Mouse (Mus musculus) liver, embryonic 15.5 days (tissue): ENCODE measurements around the gene Cox8a. TPM values are rescaled to one million over a fixed set of nuclear protein-coding genes. Genes with fewer than 3 reads are reported as not detected.
A peak's percentile ranks its signal among the peaks of the same experiment; 100 is the strongest.

Source experiments
- ATAC-seq: fragments of 200-750 bp; cut with Nextera tagmentation; 2 replicates; pipeline ENCODE4 v1.8.0; 2017; ENCODE audit warnings: moderate number of reproducible peaks, mild to moderate bottlenecking, moderate library complexity; ENCODE audit not compliant: insufficient read depth
- H3K27ac ChIP-seq: fragments of 300-500 bp; sonication (generic); replicated peaks from 2 replicates; pipeline ENCODE4 v1.5.1; 2015; ENCODE audit warnings: mild to moderate bottlenecking, inconsistent platforms
- H3K27me3 ChIP-seq: fragments of 300-500 bp; sonication (generic); 2 replicates; pipeline ENCODE4 v1.6.1; 2015; ENCODE audit warnings: mild to moderate bottlenecking, inconsistent platforms
- H3K36me3 ChIP-seq: fragments of 300-500 bp; sonication (generic); replicated peaks from 2 replicates; pipeline ENCODE4 v1.6.1; 2015; ENCODE audit warnings: moderate library complexity, mild to moderate bottlenecking, inconsistent platforms
- H3K4me1 ChIP-seq: fragments of 300-500 bp; sonication (generic); replicated peaks from 2 replicates; pipeline ENCODE4 v1.6.1; 2015; ENCODE audit warnings: inconsistent platforms
- H3K4me2 ChIP-seq: fragments of 300-500 bp; sonication (generic); 2 replicates; pipeline ENCODE4 v1.6.1; 2015; ENCODE audit warnings: moderate library complexity, mild to moderate bottlenecking, inconsistent platforms
- H3K4me3 ChIP-seq: fragments of 300-500 bp; sonication (generic); replicated peaks from 2 replicates; pipeline ENCODE4 v1.5.1; 2015; ENCODE audit warnings: mild to moderate bottlenecking, inconsistent platforms
- H3K9ac ChIP-seq: fragments of 300-500 bp; sonication (generic); 2 replicates; pipeline ENCODE4 v1.6.1; 2015; ENCODE audit warnings: moderate library complexity, mild to moderate bottlenecking, inconsistent platforms
- H3K9me3 ChIP-seq: fragments of 300-500 bp; sonication (generic); replicated peaks from 2 replicates; pipeline ENCODE4 v1.6.1; 2016; ENCODE audit warnings: inconsistent platforms
- WGBS: fragments of 180-500 bp; shearing (Covaris S2); methylation state at CpG from one replicate; pipeline ENCODE4 v1.1.7; 2015; ENCODE audit warnings: mixed read lengths; ENCODE audit not compliant: insufficient replicate concordance; 5-methylcytosine and 5-hydroxymethylcytosine counted together
- polyA plus RNA-seq: library from polyadenylated mRNA; unstranded; fragments of >200 nt; fragmentation: Nextera tagmentation; extraction: Ambion mirVana; gene quantifications from 2 replicates; pipeline ENCODE4 v1.2.1, GENCODE M21; 2015

Gene Cox8a
- 485 and 535 TPM in 2 replicates for polyA plus RNA-seq

- no peaks in the 10 kb centered on the region for H3K9me3 ChIP-seq
- H3K27ac ChIP-seq = peak within 1 kb of the TSS; percentile 86
- H3K36me3 ChIP-seq = peaks cover 38% of the 10 kb centered on the region
- peak within 1 kb of the TSS; percentile 94 for H3K9ac ChIP-seq
- H3K4me2 ChIP-seq = peak within 1 kb of the TSS; percentile 78
- under 1% methylated on average over 50 of the region's 50 CpGs for WGBS
- ATAC-seq = peak; percentile 95
- H3K4me3 ChIP-seq = peak within 1 kb of the TSS; percentile 89
- H3K4me1 ChIP-seq = peaks cover 41% of the 10 kb centered on the region
- no peaks in the 10 kb centered on the region for H3K27me3 ChIP-seq
Observed at GRCm38 (mm10) chr19:7217162-7217925, at the start of gene Cox8a. Cox8a (minus strand) TSS chr19:7217616.

DNA sequence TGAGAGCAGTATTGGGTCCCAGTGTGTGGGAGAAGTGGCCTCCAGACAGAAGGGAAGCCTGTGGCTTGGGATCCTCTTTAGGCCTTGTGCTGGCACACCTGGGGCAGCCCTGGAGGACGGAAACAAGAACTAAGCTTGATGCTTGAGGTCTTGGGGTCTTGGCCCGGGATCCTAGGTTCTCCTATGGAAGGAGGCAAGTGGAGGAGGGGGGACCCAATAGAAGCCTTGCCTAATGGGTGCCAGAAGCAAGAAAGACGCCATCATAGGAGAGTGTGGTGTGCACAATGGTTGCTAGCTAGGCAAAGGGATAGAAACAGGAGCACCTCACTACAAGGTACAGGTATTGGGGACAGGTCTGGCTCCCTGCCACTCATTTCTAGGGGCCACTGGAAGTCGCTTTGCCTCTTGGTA lies 49.0 kb upstream of the Cox8a start:
- WGBS = 41% methylated on average over 4 of the region's 4 CpGs
- H3K9me3 ChIP-seq = no peaks in the 10 kb centered on the region
- H3K4me3 ChIP-seq = no peak overlapping the region
- H3K4me1 ChIP-seq = peaks cover 43% of the 10 kb centered on the region
- no peak overlapping the region for H3K9ac ChIP-seq
- no peaks in the 10 kb centered on the region for H3K36me3 ChIP-seq
- ATAC-seq = no peak
- peaks cover 61% of the 10 kb centered on the region for H3K27me3 ChIP-seq
- no peak overlapping the region for H3K27ac ChIP-seq
- H3K4me2 ChIP-seq = no peak overlapping the region

GRCm38 (mm10) chr19:7265478-7266191 lies 48.2 kb upstream of the Cox8a start:
- ATAC-seq = no peak
- Histone ChIP-seq H3K4me2 (no peak overlapping the region), H3K4me3 (no peak overlapping the region), H3K27me3 (peaks cover 61% of the 10 kb centered on the region), H3K36me3 (no peaks in the 10 kb centered on the region), H3K9ac (no peak overlapping the region), H3K9me3 (no peaks in the 10 kb centered on the region), H3K27ac (no peak overlapping the region), H3K4me1 (peaks cover 43% of the 10 kb centered on the region)
- 36% methylated on average over 14 of the region's 14 CpGs for WGBS

DNA sequence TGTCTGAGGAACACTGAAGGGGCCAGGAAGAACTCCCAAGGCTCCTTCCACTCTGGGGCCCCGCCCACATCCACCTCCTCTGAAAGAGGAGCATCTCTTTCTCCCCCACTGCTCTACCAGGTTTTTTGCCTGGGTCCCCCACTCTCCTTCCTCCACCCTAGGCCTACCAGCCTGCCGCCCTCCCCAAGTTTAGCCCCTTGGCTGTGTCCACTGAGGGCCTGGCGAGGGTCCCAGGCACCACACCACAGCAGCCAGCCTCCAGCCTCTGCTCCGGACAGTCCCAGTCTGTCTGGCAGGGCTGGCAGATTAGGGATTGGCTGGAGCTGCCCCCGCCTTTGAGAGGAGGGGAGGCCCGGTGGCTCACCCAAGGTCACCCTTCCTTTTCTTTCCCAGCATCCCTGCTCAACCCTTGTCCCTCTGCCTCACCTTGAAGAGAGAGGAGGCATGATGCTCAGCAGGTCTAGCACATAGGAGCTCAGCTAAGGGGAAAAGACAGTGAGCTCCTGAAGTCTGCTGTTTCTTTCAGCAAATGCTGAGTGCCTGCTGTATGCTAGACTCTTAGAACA lies 47.4 kb upstream of the Cox8a start:
- H3K27ac ChIP-seq = no peak overlapping the region
- no peak overlapping the region for H3K4me2 ChIP-seq
- H3K4me1 ChIP-seq = peaks cover 43% of the 10 kb centered on the region
- WGBS = 49% methylated on average over 6 of the region's 6 CpGs
- H3K9ac ChIP-seq = no peak overlapping the region
- ATAC-seq = no peak
- no peaks in the 10 kb centered on the region for H3K36me3 ChIP-seq
- no peaks in the 10 kb centered on the region for H3K9me3 ChIP-seq
- peaks cover 60% of the 10 kb centered on the region for H3K27me3 ChIP-seq
- H3K4me3 ChIP-seq = no peak overlapping the region

- Histone ChIP-seq H3K27ac (no peak overlapping the region), H3K9ac (no peak overlapping the region), H3K9me3 (no peaks in the 10 kb centered on the region), H3K4me1 (peaks cover 40% of the 10 kb centered on the region), H3K27me3 (peaks cover 54% of the 10 kb centered on the region), H3K36me3 (no peaks in the 10 kb centered on the region), H3K4me2 (no peak overlapping the region), H3K4me3 (no peak overlapping the region)
- WGBS = 22% methylated on average over 9 of the region's 9 CpGs
- ATAC-seq = no peak
Observed at GRCm38 (mm10) chr19:7264088-7264765, 46.8 kb upstream of the Cox8a start.

DNA sequence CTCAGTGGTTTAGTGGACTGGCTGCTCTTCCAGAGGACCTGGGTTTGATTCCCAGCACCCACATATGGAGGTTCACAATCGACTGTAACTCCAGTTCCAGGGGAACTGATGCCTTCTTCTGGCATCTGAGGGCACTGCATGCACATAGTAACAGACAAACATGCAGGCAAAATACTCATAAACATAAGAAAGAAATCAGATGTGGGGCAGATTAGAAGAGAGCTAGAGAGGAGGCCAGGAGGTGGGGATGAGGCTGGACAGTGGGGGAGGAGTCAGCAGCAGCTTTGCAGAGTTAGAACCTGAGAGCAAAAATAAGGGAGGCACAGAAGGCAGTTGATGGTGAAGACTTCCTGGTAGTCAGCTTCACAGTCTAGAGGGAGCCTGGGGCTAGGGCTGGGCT lies 45.2 kb upstream of the Cox8a start:
- no peak overlapping the region for H3K4me2 ChIP-seq
- no peaks in the 10 kb centered on the region for H3K36me3 ChIP-seq
- 73% methylated on average over 1 of the region's 1 CpGs for WGBS
- H3K27me3 ChIP-seq = peaks cover 37% of the 10 kb centered on the region
- peaks cover 23% of the 10 kb centered on the region for H3K4me1 ChIP-seq
- no peak overlapping the region for H3K27ac ChIP-seq
- no peaks in the 10 kb centered on the region for H3K9me3 ChIP-seq
- H3K4me3 ChIP-seq = no peak overlapping the region
- no peak for ATAC-seq
- H3K9ac ChIP-seq = no peak overlapping the region

DNA sequence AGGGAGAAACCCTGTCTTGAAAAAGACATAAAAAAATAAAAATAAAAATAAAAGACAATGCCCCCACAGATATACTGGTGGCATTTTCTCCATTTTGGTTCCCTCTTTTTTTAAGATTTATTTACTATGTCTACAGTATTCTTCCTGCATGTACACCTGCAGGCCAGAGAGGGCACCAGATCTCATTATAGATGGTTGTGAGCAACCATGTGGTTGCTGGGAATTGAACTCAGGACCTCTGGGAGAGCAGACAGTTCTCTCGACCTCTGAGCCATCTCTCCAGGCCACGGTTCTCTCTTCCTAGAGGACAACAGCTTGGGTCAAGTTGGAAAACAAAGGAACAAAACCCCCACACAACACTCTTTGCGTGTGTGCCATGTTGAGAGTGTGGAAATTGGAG lies 44.5 kb upstream of the Cox8a start:
- H3K9me3 ChIP-seq = no peaks in the 10 kb centered on the region
- ATAC-seq = no peak
- no peak overlapping the region for H3K9ac ChIP-seq
- 78% methylated on average over 3 of the region's 3 CpGs for WGBS
- H3K4me2 ChIP-seq = no peak overlapping the region
- no peaks in the 10 kb centered on the region for H3K36me3 ChIP-seq
- peaks cover 31% of the 10 kb centered on the region for H3K27me3 ChIP-seq
- no peak overlapping the region for H3K4me3 ChIP-seq
- H3K27ac ChIP-seq = no peak overlapping the region
- H3K4me1 ChIP-seq = peaks cover 17% of the 10 kb centered on the region

DNA sequence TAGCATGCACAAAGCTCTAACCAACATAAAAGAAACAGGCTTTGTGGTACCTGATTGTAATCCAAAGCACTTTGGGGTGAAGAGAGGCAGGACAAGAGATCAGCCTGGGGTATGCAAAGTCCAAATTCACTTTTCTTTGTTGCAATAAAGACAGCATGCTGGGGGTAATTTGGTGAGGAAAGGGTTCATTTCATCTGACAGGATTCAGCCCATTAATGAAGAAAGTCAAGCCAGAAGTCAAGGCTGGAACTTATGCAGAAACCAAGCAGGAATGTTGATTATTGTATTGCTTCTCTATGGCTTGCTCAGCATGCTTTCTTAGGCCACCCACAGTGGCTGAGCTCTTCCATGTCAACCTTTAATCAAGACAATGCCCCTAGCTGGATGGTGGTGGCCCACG lies 44.1 kb upstream of the Cox8a start:
- Histone ChIP-seq H3K9me3 (no peaks in the 10 kb centered on the region), H3K27ac (no peak overlapping the region), H3K9ac (no peak overlapping the region), H3K36me3 (no peaks in the 10 kb centered on the region), H3K27me3 (peaks cover 26% of the 10 kb centered on the region), H3K4me1 (peaks cover 14% of the 10 kb centered on the region), H3K4me2 (no peak overlapping the region), H3K4me3 (no peak overlapping the region)
- no peak for ATAC-seq
- WGBS = 63% methylated on average over 1 of the region's 1 CpGs

- no peaks in the 10 kb centered on the region for H3K4me1 ChIP-seq
- no peaks in the 10 kb centered on the region for H3K9me3 ChIP-seq
- H3K4me3 ChIP-seq = no peak overlapping the region
- no peak for ATAC-seq
- no peaks in the 10 kb centered on the region for H3K27me3 ChIP-seq
- 67% methylated on average over 5 of the region's 5 CpGs for WGBS
- no peak overlapping the region for H3K27ac ChIP-seq
- no peaks in the 10 kb centered on the region for H3K36me3 ChIP-seq
- no peak overlapping the region for H3K9ac ChIP-seq
- no peak overlapping the region for H3K4me2 ChIP-seq
Observed at GRCm38 (mm10) chr19:7257881-7258280, 40.5 kb upstream of the Cox8a start.

GRCm38 (mm10) chr19:7246021-7246420 lies 28.6 kb upstream of the Cox8a start:
- 57% methylated on average over 3 of the region's 3 CpGs for WGBS
- H3K4me3 ChIP-seq = no peak overlapping the region
- H3K9ac ChIP-seq = no peak overlapping the region
- H3K36me3 ChIP-seq = no peaks in the 10 kb centered on the region
- H3K4me2 ChIP-seq = no peak overlapping the region
- no peaks in the 10 kb centered on the region for H3K9me3 ChIP-seq
- no peak for ATAC-seq
- peaks cover 11% of the 10 kb centered on the region for H3K4me1 ChIP-seq
- peaks cover 4% of the 10 kb centered on the region; the same call in 1 of the 2 replicates for H3K27me3 ChIP-seq
- no peak overlapping the region for H3K27ac ChIP-seq
